Mouse (Mus musculus) G1E (cell line): ENCODE results near the gene Oas3.

Experiments
- CTCF ChIP-seq: IDR thresholded peaks from 2 replicates; pipeline ENCODE4 v1.5.1; 2012; ENCODE audit warnings: low read depth, low read length, inconsistent platforms, mixed read lengths
- GATA1 ChIP-seq: IDR thresholded peaks from 2 replicates; pipeline ENCODE4 v1.6.1; 2012; ENCODE audit warnings: borderline replicate concordance, low read length, inconsistent platforms, mixed read lengths
- POLR2AphosphoS5 ChIP-seq: IDR thresholded peaks from 2 replicates; pipeline ENCODE4 v1.6.1; 2012; ENCODE audit warnings: low read depth, low read length, inconsistent platforms; ENCODE audit not compliant: insufficient replicate concordance
- TAL1 ChIP-seq: conservative IDR thresholded peaks from 2 replicates; pipeline ENCODE4 v1.6.1; 2012; ENCODE audit warnings: low read depth, low read length, inconsistent platforms, mixed read lengths

GRCm38 (mm10) chr5:120717136-120717535 lies 60.3 kb downstream of the Oas3 start:
- no peak for TF ChIP-seq POLR2AphosphoS5
- no peak for TF ChIP-seq CTCF
- no peak for TF ChIP-seq GATA1
- no peak for TF ChIP-seq TAL1
